Mouse (Mus musculus): ENCODE results near the gene Gpr137.
"Not testable (repeated sequence)": the region's sequence is repeated elsewhere in the genome, so short reads cannot be mapped to it uniquely, and the experiment has no call there.

The Gpr137 gene

DNA sequence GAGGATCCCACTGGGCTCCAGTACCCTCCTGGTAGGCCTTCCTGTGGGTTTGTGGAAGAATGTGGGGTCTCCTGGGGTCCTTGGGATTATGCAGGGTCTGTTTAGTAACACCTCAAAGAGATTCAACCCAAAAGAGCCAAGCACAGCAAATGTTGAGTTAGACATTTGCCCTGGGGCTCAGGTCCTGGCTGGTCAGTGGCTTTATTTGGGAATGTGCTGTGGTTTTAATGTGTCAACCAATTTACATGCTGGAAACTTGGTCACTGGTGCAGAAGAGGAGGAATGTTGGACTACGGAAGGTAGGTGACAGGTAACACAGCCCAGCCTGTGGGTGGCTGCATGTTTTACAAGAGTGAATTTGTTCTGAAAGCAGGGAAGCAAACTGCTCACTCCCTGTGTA, 39.2 kb downstream of the Gpr137 start:
- no peak for DNase-seq

- no peak for DNase-seq
Observed at GRCm38 (mm10) chr19:6899641-6900040, 42.6 kb downstream of the Gpr137 start.

GRCm38 (mm10) chr19:6895608-6896305, 46.5 kb downstream of the Gpr137 start:
- not testable (repeated sequence) for DNase-seq

DNA sequence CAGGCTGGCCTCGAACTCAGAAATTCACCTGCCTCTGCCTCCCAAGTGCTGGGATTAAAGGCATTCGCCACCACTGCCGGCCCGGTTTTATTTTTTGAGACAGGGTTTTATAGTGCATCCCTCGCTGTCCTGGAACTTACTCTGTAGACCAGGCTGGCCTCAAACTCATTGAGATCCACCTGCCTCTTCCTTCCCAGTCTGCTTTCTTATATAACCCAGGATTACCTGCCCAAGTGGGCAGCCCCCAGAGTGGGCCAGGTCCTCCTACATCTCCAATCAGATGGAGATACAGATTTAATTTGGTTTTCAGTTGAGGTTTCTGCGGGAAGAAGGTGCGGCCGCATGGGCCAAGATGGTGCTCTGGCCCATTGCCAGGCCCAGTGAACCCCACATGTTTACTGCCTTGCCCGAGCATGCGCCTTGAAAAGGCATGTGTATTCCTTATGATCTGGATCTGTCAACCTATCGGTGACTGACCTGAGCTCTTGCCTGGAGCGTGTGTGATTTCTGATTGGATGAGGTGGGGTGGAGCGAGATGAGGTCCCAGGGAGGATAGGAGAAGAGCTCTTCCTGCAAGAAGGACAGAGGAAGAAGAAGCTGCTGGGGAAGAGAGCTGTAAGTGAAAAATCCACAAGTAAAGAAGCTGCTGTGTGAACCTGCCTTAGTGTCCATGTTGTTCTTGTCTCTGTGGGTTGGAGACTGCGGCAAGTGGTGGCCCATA, 48.4 kb downstream of the Gpr137 start:
- DNase-seq, result no peak

- DNase-seq, result no peak
Observed at GRCm38 (mm10) chr19:6892512-6892911, 49.8 kb downstream of the Gpr137 start.
